In genomic region chr17:9821358-9821757, GRCm38 (mm10) we compare ENCODE assay signal across 20 mouse cellular contexts.
"Had no signal": no experiment of that assay in that cellular context is flagged by ENCODE, and none has a peak within 500 bp of the region (broad histone marks: within the 10 kb centered on the region; RNA-seq: fewer than 3 reads in every experiment).

No protein-coding gene starts in this region.

- DNase-seq: gastrocnemius, adult 2 months; gastrocnemius, postnatal 10 days; gastrocnemius, postnatal 25 days; heart, adult 2 months; heart, postnatal 10 days; heart, postnatal 4 days; kidney, adult 18-20 months; kidney, adult 8-10 months; kidney, postnatal 14 days; kidney, postnatal 36 days; layer of hippocampus, adult 9-11 months had no signal

- H3K27ac ChIP-seq: gastrocnemius, adult 2 months; heart, adult 2 months; hindbrain, embryonic 10.5 days; hindbrain, embryonic 12.5 days; hindbrain, embryonic 14.5 days; intestine, embryonic 15.5 days; left cerebral cortex, adult 2 months; limb, embryonic 10.5 days; limb, embryonic 12.5 days; liver, embryonic 12.5 days; liver, embryonic 14.5 days had no signal

- H3K4me3 ChIP-seq: gastrocnemius, adult 2 months; heart, adult 2 months; hindbrain, embryonic 10.5 days; hindbrain, embryonic 12.5 days; intestine, embryonic 15.5 days; left cerebral cortex, adult 2 months; limb, embryonic 10.5 days; limb, embryonic 12.5 days; liver, embryonic 12.5 days had no signal
